Mouse (Mus musculus): Measurements from ENCODE around the gene Slc13a3.

DNA sequence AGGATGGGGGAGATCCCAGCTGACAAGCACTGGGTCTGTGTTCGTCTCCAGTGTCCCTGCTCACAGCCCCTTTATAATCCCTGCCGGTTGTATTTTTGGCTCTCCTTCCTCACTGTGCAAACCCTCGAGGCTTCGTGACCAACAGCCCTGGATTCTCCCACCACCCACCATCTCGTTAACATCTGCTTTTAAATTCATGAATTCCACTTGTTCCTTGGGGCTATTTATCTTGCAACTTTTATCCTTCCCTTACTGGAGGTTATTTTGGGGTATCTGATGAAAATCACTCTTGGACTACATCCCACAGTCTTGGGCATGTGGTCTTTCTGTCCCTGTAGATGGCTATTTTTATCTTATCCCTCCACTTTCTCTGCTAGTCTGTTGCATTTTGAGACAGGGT lies 37.4 kb upstream of the Slc13a3 start:
- TF ChIP-seq TAL1 (IDR thresholded peaks at IDR 0.05; ENCODE audit: low read length) (no peak), GATA1 (IDR thresholded peaks at IDR 0.05; ENCODE audit: low read length) (no peak)

Data from erythroblast, embryonic 14.5 days (primary cell).